Mouse (Mus musculus) liver, embryonic 14.5 days (tissue): ENCODE results near the gene Elmo1.

Experiments used
- CTCF ChIP-seq: IDR thresholded peaks from 2 replicates; pipeline ENCODE4 v1.5.1; 2016; ENCODE audit warnings: antibody characterized with exemption, low read depth, control low read depth
- EP300 ChIP-seq: IDR thresholded peaks from 2 replicates; pipeline ENCODE4 v1.6.1; 2016; ENCODE audit warnings: antibody characterized with exemption, low read depth

GRCm38 (mm10) chr13:20185847-20186213, 95.4 kb downstream of the Elmo1 start:
- TF ChIP-seq CTCF (no peak), EP300 (no peak)
